Mouse (Mus musculus): ENCODE results near the gene Rab6b. TPM values are rescaled to one million over a fixed set of nuclear protein-coding genes. Genes with fewer than 3 reads are reported as not detected.

Gene Rab6b
- total RNA-seq, 2 experiments from 2014 or later, result 0.04 to 0.64 TPM

GRCm38 (mm10) chr9:103188416-103188815 is 76.8 kb downstream of the Rab6b start:
- no peak for ATAC-seq (replicated peaks; ENCODE audit: poor library complexity)

GRCm38 (mm10) chr9:103201561-103202260 is 90.1 kb downstream of the Rab6b start, which contains the start of gene Srprb:
Gene Srprb (minus strand): TSS chr9:103202137.
- ATAC-seq (replicated peaks; ENCODE audit: poor library complexity), result peak; percentile 100

DNA sequence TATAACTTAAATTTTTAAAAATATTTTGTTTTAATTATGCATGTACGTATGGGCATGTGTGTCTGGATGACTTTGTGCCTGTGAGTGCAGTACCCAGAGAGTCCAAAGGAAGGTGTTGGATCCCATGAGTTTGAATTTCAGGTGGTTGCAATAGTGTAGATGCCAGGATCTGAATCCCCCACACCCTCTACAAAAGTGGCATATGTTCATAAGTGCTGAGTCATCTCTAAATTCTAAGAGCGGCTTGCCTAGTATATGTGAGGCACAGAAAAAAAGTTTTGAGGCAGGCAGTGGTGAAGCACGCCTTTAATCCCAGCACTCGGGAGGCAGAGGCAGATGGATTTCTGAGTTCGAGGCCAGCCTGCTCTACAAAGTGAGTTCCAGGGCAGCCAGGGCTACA is 94.2 kb downstream of the Rab6b start:
- ATAC-seq (replicated peaks; ENCODE audit: poor library complexity), result no peak

- ATAC-seq (replicated peaks; ENCODE audit: poor library complexity), result peak; percentile 100
These were observed 96.3 kb downstream of the Rab6b start for GRCm38 (mm10) chr9:103207846-103208245.

DNA sequence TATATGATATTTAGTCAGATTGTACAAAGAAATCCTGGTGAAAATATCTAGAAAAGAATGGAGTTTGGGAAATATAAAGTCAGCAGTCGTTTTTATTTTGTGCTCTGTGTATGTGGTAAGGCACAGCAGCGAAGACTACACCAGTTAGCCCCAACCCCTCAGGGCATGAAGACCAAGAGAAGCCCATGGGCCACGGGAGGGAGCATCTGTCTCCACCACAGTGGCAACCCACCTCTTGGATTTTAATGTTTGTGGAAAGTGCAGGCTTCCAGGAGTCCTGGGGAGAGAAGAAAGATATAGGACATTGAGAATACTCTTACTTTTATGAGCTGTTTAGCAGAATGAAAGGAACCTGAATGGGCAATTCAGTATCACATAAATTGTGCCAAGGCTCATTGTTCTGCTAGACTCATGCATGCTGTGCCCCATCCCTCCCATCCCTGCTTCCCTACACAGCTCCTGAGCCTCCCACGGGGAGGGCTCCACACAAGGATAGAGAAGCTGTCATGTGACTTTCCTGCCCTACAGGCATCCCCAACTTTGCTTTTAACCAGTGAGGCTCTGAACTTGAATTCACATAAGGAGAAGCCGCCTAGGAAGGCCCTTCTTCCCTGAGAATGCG is 97.3 kb downstream of the Rab6b start:
- ATAC-seq (replicated peaks; ENCODE audit: poor library complexity), result no peak

DNA sequence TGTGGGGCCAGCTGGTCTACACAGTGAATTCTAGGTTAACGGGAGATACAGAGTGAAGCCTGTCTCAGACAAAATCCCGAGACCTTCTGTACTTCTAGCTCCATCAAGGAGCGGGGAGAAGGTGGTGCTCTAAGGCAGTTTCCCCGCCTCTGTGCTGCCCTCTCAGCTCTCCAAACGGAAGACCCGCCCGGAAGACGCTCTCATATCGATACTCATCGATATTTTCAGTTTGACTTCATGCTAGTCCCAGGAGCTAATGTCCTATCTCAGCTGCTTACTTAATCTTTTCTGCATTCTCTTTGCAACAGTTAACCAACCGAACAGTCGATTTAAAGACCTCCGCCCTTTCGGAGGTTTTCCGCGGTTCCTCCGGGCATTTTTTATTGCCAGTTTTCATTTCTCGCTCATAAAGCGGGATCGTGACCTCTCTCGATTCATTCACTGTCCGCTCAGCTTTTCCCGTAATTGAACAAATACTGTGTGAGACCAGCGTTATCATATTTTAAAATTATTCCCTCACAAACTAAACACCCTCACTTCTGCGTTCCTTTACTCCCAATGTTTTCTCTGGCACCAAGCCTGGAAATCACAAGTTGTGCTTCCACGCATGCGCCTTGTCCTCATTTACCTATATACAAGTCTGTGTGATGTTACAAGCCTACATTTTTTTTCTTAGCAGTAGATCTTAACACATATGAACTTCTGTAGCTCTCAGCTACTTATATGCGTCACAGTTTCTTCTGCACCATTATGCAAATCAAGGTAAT is 101.2 kb downstream of the Rab6b start:
- no peak for ATAC-seq (replicated peaks; ENCODE audit: poor library complexity)

- ATAC-seq (replicated peaks; ENCODE audit: poor library complexity), result no peak
These were observed 102.0 kb downstream of the Rab6b start for GRCm38 (mm10) chr9:103213631-103214030.

DNA sequence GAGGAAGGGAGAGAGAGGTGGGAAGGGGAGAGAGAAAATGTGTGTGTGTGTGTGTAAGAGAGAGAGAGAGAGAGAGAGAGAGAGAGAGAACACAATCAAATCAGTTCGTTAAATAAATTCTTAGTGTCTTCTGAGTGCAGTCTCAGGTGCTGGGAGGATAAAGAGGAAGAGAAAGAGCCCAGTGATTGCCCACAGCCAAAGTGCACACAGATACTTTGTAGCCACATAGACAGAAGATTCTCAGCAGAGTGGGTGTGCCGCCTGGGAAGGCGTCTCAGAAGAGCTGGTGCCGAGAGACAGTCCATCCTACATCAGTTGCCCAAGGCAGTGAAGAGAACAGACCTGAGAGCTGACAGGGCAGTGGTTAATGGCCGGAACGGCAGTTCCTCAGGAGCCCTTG is 102.7 kb downstream of the Rab6b start:
- no peak for ATAC-seq (replicated peaks; ENCODE audit: poor library complexity)

DNA sequence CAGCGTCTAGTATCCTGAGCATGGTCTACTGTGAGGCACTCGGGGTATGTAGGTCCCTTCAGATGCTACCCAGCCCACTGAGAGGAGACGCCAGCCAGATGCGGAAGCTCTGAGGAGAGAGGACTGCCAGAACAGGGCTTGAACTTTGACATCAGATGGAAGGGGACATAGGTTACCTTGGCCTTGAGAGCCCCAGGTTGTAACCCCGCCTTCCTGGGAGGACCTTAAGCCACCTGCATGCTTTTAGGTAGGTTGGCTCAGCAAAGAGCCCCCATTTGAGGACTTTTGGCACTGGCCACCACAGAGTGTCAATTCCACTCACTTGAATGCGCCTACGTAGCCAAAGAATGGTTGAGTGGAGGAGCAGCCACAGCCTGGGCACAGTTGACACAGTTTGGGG is 113.1 kb downstream of the Rab6b start:
- ATAC-seq (replicated peaks; ENCODE audit: poor library complexity), result no peak

GRCm38 (mm10) chr9:103225464-103225863 is 113.9 kb downstream of the Rab6b start:
- ATAC-seq (replicated peaks; ENCODE audit: poor library complexity), result peak; percentile 72

GRCm38 (mm10) chr9:103226806-103227205 is 115.2 kb downstream of the Rab6b start:
- no peak for ATAC-seq (replicated peaks; ENCODE audit: poor library complexity)

- ATAC-seq (replicated peaks; ENCODE audit: poor library complexity), result no peak
These were observed 116.2 kb downstream of the Rab6b start for GRCm38 (mm10) chr9:103227760-103228159.

- no peak for ATAC-seq (replicated peaks; ENCODE audit: poor library complexity)
These were observed 116.9 kb downstream of the Rab6b start for GRCm38 (mm10) chr9:103228370-103229003.

DNA sequence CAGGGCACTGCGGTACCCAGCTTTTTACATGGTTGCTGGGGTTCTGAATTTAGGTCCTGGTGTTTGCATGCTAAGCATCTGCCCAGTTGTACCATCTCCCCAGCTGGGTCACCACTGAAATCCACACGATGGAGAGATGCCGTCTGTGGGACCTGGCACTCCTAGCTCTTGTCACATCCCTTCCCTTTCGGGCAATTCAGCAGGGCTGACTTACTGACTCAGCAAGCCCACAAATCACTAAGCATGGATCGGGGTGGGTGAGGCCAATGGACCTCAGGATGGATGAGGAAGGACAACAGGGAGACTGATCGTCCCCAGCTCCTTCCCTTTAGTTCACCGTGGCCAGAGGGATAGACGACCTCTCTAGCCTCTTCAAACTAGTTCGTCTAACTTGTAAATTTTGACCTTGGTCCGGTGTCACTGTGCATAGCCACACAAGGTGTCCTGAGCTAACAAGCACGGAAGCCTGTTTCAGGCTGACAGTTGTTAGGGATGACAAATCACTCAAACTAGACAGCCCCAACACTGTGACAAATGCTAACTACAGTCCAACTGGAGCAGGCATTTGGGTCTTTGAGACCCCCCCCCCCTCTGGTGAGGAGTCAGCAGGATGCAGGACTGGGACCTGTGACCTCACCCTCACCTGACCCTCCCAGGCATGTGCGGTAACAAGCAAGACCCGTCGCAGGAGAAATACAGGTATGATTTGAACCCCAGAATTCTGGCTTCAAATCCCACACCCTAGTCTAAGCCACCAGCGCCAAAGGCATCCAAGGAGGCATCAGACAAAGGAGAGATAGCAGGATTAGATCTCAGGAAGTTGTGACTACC is 117.7 kb downstream of the Rab6b start:
- no peak for ATAC-seq (replicated peaks; ENCODE audit: poor library complexity)

DNA sequence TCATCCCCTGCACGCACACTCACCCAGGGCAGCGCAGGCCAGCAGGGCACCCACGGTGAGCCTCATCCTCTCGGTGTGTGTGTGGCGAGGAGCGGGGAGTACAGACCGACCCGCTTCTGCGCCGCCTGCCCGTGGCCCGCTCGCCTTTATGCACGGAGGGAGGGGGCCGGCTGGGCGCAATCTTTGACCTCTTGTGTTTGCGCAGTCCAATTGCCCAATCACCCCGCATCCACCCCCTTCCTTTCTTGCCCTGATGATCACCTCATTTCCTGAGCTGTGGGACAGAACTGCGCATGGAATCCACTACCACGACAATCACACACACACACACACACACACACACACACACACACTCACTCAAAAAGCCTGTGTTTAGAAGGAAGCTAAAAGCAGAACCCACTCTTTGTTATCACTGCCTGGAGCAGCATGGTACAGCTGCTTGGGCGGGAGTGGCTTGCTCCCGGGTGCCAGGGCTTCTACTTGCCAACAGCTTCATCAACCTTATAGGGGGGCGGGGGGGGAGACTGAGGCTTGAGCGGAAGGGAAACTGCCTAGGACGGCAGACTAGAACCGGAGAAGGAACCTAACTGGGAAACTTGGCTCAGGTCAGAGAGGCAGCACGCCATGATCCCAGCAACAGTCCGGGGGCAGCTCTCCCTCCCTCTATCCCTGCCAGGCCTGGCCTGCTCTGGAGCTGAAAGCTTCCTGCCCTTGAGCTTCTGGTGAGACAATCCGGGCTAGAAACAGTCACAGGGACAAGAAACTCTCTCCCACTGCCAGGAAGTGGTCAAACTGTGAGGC is 118.8 kb downstream of the Rab6b start, which contains the start of the genes Gm20425 and Trf:
Gene Gm20425, minus strand, starts transcription at position 157 of the 801 bp plus-strand sequence.
Gene Trf, minus strand, starts transcription at position 294 of the 801 bp plus-strand sequence.
- peak; percentile 75 for ATAC-seq (replicated peaks; ENCODE audit: poor library complexity)

DNA sequence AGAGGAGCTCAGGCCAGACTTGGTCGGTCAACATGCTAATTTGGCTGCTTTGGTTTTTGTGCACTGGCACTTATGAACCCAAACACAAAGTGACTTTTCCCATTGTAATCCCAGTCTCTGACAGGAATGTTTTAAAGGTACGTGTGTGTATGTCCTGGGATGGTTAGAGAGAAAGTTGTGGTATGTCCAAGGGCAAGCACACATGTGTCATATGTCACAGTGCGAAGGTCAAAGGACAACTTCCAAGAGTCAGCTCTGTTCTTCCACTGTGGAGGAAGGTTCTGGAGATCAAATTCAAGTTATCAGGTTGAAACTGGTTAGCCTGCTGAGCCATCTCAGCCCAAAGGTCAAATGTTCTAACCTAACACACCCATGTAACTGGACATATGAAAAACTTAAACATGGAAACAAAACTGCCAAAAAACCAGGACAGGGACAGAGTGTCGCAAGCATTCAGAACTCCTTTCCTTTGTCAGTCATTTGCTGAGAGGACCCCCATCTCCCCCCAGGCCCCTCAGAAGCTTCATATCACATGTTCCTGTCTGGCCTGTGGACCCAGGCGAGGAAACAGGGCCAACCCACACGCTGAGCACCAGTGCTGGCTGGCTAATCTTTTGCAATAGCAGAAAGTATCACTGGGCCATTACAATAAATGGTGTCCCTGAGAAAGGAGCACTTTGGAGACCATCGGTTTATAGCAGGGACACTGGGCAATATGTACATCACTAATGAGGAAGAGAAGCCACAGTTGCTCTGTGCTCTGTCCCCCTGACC is 120.8 kb downstream of the Rab6b start:
- no peak for ATAC-seq (replicated peaks; ENCODE audit: poor library complexity)

DNA sequence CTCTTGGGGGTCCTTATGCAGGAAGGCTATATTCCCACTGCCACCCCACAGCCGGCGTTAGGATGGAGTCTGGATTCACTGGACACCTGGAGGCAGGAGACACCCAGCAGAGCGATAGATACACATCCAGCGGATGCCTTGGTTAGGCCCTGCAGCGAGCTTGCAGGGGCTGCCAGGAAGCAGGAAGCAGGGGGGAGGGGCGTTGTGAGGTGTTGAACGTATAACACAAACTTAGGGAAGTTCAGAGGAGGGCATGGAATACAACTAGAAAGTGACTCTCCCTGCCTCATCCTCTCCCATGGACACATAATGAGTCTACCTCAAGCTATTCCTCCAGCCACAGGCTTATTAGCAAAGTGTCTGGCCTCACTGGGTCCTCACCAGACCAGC is 121.4 kb downstream of the Rab6b start:
- ATAC-seq (replicated peaks; ENCODE audit: poor library complexity), result no peak

- ATAC-seq (replicated peaks; ENCODE audit: poor library complexity), result no peak
These were observed 122.5 kb downstream of the Rab6b start for GRCm38 (mm10) chr9:103234059-103234458.
